Mouse (Mus musculus) heart, embryonic 10.5 days (tissue): Measurements from ENCODE around the gene Ak2. TPM values are rescaled to one million over a fixed set of nuclear protein-coding genes. Genes with fewer than 3 reads are reported as not detected.

Experiments
- DNase-seq: peaks from one replicate; pipeline ENCODE4 v3.0.0-alpha.2; 2017; ENCODE audit warnings: low spot score
- H3K27ac ChIP-seq: fragments of 300-500 bp; sonication (generic); 2 replicates; pipeline ENCODE4 v1.5.1; 2016; ENCODE audit warnings: mild to moderate bottlenecking
- H3K27me3 ChIP-seq: fragments of 300-500 bp; sonication (generic); 2 replicates; pipeline ENCODE4 v1.6.1; 2016; ENCODE audit warnings: mild to moderate bottlenecking; ENCODE audit not compliant: poor library complexity, insufficient read depth, severe bottlenecking
- H3K36me3 ChIP-seq: fragments of 300-500 bp; sonication (generic); 2 replicates; pipeline ENCODE4 v1.6.1; 2016; ENCODE audit warnings: mild to moderate bottlenecking, moderate library complexity
- H3K4me1 ChIP-seq: fragments of 300-500 bp; sonication (generic); 2 replicates; pipeline ENCODE4 v1.6.1; 2016; ENCODE audit warnings: mild to moderate bottlenecking
- H3K4me3 ChIP-seq: fragments of 300-500 bp; sonication (generic); 2 replicates; pipeline ENCODE4 v1.5.1; 2016; ENCODE audit warnings: mild to moderate bottlenecking, moderate library complexity
- H3K9me3 ChIP-seq: fragments of 300-500 bp; sonication (generic); 2 replicates; pipeline ENCODE4 v1.6.1; 2016; ENCODE audit warnings: mild to moderate bottlenecking, moderate library complexity
- WGBS: fragments of 180-500 bp; shearing (Covaris S2); methylation state at CpG from one replicate; pipeline ENCODE4 v1.1.7; 2016; 5-methylcytosine and 5-hydroxymethylcytosine counted together
- polyA plus RNA-seq: library from polyadenylated mRNA; unstranded; fragments of >200 nt; fragmentation: Nextera tagmentation; extraction: Ambion mirVana; gene quantifications from 2 replicates; pipeline ENCODE4 v1.2.1, GENCODE M21; 2016

Ak2 gene
- polyA plus RNA-seq, 1 experiment from 2014 or later: 215 TPM

DNA sequence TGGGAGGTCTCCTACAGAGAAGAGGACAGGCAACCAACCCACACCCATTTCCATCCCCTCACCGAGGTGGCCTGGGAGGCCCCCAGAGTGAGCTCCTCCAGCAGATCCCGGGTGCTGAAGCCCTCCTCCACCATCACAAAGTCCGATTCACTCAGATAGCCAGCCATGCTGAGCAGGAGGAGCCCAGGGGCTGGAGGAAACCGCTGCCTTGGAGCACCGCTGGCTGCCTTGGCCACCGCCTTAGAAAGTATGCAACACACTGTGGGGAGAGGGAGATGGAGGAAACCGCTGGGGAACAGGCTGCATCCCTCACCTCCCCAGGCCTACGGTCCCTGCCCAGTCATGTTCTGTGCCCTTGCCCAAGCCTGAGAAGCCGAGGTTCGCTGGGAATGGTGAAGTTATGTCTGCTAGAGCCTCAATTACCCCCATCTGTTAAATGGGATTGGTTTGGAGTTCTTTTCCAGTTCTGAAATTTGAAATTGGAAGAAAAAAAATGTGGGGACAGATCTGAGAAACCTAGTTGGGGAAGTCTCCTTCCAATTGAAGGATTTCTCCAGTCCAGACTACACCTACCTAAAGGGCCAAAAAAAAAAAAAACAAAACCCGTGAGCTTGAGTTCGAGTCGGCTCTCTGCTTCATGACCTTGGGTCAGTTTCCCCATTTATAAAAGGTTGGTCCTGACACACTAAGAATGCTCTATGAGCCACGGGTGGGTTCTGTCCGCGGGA is 30.3 kb upstream of the Ak2 start:
- no peak for DNase-seq
- Histone ChIP-seq H3K27me3 (peaks cover 62% of the 10 kb centered on the region), H3K36me3 (no peaks in the 10 kb centered on the region), H3K4me1 (peaks cover 23% of the 10 kb centered on the region), H3K4me3 (peak overlapping the region; percentile 80), H3K27ac (peak overlapping the region; percentile 84), H3K9me3 (no peaks in the 10 kb centered on the region)
- WGBS: 4% methylated on average over 16 of the region's 16 CpGs

DNA sequence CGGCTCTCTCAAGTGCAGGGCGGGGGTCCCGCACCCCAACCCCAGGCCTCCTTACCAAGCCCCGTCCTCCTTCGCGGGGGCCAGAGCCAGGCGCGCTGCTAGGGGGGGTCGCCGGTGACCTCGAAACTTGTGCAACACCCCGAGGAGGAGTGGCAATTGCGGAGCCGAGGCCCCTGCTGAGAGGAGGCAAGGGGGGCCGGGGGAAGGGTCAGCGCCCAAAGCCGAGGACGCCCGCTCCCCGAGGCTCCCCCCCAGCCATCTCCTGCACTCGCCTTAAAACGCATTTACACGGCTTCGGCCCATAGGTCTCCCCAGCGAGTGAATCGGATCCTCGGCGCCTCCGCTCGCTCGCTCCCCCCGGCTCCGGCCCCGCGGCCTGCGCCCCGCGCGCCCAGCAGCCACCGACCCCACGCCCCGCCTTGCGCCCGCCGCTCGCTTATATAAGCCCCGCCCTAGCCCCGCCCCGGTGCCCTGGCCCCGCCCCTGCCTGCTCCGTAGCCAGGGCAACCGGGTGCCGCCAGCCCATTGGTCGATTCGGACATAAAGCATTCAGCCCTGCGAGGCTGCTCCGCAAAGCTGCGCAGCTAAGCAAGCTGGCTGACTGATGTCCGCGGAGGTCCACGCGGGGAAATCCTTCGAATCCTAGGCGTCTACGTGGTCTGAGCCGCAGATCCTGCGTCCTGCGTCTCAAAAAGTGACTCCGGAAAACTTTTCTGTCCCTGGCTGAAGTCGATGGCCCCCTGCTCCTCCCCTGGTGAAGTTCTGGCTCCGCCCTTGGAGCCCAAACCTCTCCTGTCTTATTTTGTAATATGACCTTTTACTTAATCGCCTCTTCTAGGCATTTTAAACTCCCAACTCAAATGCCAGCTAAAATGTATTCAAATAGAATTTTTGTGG is 29.5 kb upstream of the Ak2 start, which contains the start of gene Azin2:
Gene Azin2, minus strand, starts transcription at position 414 of the 897 bp plus-strand sequence.
- peak within 1 kb of the TSS; percentile 84 for H3K27ac ChIP-seq
- H3K4me3 ChIP-seq: peak within 1 kb of the TSS; percentile 80
- DNase-seq: peak; percentile 97
- H3K36me3 ChIP-seq: no peaks in the 10 kb centered on the region
- H3K9me3 ChIP-seq: no peaks in the 10 kb centered on the region
- H3K4me1 ChIP-seq: peaks cover 23% of the 10 kb centered on the region
- peaks cover 62% of the 10 kb centered on the region for H3K27me3 ChIP-seq
- under 1% methylated on average over 72 of the region's 72 CpGs for WGBS

DNA sequence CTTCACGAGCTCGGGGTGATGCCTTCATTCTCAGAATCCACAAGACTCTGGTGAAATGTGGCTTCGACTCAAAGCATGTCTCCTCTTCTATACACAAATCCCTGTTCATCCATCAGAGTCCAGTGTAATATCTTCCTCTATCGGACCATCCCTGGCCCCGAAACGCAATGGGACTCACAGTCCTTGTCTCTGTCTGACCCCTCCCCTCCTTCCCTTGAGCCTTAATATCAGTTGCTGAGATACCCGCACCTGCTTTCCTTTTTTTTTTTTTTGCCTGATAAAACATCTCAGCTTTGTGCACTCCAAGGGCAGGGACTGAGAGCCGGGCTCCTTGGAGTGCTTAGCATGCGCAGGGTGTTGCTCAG is 28.9 kb upstream of the Ak2 start:
- Histone ChIP-seq H3K4me3 (peak overlapping the region; percentile 80), H3K4me1 (peaks cover 23% of the 10 kb centered on the region), H3K36me3 (no peaks in the 10 kb centered on the region), H3K9me3 (no peaks in the 10 kb centered on the region), H3K27ac (no peak overlapping the region), H3K27me3 (peaks cover 65% of the 10 kb centered on the region)
- no peak for DNase-seq
- 12% methylated on average over 9 of the region's 9 CpGs for WGBS

DNA sequence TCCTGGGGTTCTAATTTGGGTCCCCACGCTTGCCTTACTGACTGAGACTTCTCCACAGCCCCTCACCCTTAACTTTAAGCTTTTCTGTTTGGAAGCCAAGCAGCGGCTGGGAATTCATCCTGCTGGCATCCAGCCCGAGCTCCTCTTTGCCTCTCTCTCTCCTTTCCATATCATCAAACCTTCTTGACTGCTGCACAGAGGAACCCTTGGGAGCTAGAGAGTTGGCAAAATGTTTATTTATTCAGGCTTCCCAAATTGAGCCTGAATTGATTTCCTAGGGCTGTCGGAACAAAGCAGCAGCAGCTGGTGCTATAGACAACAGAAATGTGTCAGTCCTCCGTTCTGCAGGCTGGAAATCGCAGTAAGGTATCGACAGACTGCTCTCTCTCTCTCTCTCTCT is 25.0 kb upstream of the Ak2 start:
- Histone ChIP-seq H3K27ac (no peak overlapping the region), H3K36me3 (no peaks in the 10 kb centered on the region), H3K9me3 (no peaks in the 10 kb centered on the region), H3K4me1 (peaks cover 18% of the 10 kb centered on the region), H3K4me3 (no peak overlapping the region), H3K27me3 (peaks cover 34% of the 10 kb centered on the region; the same call in 1 of the 2 replicates)
- no peak for DNase-seq
- WGBS: 45% methylated on average over 7 of the region's 7 CpGs

DNA sequence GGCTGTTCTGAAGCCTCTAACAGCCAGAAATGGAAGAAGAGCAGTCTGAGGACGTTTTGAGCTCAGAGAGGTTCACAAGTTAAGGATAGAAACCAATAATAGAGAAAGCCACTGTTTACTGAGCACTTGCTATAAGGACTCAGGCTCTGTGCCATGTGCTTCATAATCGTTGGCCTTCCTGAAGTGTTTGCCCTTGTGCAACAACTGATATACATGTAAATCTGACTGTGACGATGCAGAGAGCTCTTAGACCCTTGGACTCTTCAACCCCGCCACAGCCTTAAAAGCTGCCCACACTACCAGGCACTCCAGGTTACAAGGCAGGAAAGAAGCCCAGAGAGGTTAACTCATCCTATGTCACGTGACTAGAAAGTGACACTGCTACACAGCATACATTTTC is 22.7 kb upstream of the Ak2 start:
- Histone ChIP-seq H3K9me3 (no peaks in the 10 kb centered on the region), H3K27ac (no peak overlapping the region), H3K4me1 (0 out of 2 replicates have a peak, but pooled peaks cover 3% of the 10 kb centered on the region), H3K36me3 (no peaks in the 10 kb centered on the region), H3K27me3 (peaks cover 25% of the 10 kb centered on the region; the same call in 1 of the 2 replicates), H3K4me3 (no peak overlapping the region)
- DNase-seq: no peak
- WGBS: 71% methylated on average over 5 of the region's 5 CpGs

DNA sequence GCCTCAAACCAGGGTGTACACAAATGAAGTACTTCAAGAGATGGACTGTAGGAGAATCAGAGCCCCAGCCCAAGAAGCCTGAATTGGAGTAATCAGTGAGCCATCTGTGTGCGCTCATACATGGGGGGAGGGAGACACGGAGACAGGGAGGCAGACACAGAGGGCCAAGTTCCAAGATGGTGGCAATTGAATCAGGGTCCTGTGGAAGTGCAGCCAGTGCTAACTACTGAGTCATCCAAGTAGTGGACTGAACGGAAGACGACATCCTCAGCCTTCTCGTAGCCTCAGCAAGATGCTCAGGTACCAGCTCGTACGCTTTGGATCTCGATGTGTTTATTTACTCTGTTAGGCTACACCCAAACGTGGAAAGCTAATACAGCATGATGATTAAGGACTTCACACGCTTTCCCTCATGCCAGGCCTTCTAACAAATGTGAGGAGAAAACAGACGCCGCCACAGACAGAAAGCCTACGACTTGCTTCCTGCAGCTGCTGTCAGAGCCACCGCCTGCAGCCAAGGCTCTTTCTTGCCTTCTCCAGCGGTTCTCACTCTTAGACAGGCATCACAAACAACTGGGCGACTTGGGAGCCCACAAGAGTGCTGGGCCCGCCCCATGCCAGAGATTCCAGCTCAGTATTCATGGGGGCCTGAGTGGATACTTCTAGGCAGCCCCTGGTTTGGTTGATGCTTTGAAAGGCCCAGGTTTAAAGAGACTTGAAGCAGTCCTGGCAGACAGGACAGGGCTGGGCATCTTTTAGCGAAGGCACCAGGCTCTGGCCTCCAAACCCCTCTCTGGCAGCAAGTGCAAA is 21.9 kb upstream of the Ak2 start:
- Histone ChIP-seq H3K9me3 (no peaks in the 10 kb centered on the region), H3K36me3 (no peaks in the 10 kb centered on the region), H3K4me3 (no peak overlapping the region), H3K27me3 (peaks cover 17% of the 10 kb centered on the region; the same call in 1 of the 2 replicates), H3K27ac (no peak overlapping the region), H3K4me1 (0 out of 2 replicates have a peak, but pooled peaks cover 3% of the 10 kb centered on the region)
- 63% methylated on average over 18 of the region's 18 CpGs for WGBS
- DNase-seq: no peak

DNA sequence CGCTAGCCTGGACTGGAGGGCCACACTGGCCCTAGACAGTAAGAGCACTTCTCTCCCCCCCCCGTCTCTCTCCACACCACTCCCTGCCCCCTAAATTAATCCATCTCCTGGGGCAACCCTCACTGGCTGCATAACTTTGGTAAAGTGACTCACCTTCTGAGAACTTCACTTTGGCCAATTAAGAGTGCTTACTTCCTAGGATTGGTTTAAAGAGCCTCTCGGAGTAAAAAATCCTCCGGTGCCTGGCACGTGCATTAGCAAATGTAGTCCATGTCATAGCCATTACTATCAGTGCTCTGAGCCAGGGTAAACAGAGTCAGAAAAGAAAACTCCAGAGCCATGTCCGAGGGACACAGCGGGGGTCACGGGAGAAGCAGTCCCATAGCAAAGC is 21.3 kb upstream of the Ak2 start:
- no peaks in the 10 kb centered on the region for H3K9me3 ChIP-seq
- H3K27me3 ChIP-seq: peaks cover 11% of the 10 kb centered on the region; the same call in 1 of the 2 replicates
- no peaks in the 10 kb centered on the region for H3K36me3 ChIP-seq
- DNase-seq: no peak
- H3K4me3 ChIP-seq: no peak overlapping the region
- H3K27ac ChIP-seq: no peak overlapping the region
- H3K4me1 ChIP-seq: 0 out of 2 replicates have a peak, but pooled peaks cover 3% of the 10 kb centered on the region
- 65% methylated on average over 7 of the region's 8 CpGs for WGBS

DNA sequence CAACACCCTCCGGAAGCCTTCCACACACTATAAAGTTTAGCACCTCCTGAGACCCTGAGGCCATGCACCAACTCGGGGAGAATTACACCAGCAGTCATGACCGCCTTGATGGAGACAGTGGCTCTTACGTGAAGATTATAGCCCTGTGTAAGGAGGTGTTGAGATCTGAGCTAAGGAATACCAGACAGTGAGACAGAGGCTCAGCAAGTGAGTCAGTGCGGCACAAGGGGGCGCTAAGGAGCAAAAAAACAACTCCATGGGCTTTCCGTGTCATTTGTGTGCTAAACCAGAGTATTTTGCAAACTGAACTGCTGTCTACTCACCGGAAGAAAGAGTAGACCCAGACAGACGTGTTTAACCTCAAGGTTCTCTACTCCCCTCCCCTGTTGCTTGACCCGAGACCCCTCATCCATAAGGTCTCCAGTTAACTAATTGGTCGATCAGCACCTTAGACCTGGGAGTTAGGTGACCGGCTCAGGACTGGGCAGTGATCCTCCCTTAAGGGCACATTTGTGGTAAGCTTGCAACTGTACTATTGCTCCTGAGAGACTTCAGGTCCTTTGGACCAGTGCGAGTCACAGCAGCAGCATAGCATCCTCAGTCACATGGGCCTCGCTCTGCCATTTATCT is 20.6 kb upstream of the Ak2 start:
- no peaks in the 10 kb centered on the region for H3K9me3 ChIP-seq
- 41% methylated on average over 14 of the region's 14 CpGs for WGBS
- H3K36me3 ChIP-seq: no peaks in the 10 kb centered on the region
- DNase-seq: no peak
- no peak overlapping the region for H3K27ac ChIP-seq
- no peak overlapping the region for H3K4me3 ChIP-seq
- H3K27me3 ChIP-seq: peaks cover 8% of the 10 kb centered on the region; the same call in 1 of the 2 replicates
- 0 out of 2 replicates have a peak, but pooled peaks cover 3% of the 10 kb centered on the region for H3K4me1 ChIP-seq

DNA sequence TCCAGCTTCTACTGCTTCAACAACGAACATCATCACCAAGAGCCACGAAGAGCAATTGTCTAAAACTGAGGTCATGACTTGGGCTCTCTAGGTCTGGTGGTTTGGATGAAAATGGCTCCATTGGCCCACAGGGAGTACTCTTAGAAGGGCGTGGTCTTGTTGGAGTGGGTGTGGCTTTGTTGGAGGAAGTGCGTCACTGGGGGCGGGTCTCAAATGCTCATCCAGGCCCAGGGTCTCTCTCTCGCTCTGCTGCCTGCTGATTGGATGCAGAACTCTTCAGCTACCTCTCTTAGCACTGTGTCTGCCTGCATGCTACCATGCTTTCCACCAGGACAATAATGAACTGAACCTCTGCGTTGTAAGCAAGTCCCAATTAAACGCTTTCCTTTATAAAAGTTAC is 17.1 kb upstream of the Ak2 start:
- 72% methylated on average over 8 of the region's 8 CpGs for WGBS
- Histone ChIP-seq H3K4me1 (0 out of 2 replicates have a peak, but pooled peaks cover 3% of the 10 kb centered on the region), H3K36me3 (no peaks in the 10 kb centered on the region), H3K9me3 (no peaks in the 10 kb centered on the region), H3K4me3 (no peak overlapping the region), H3K27me3 (peaks cover under 1% of the 10 kb centered on the region; the same call in 1 of the 2 replicates), H3K27ac (no peak overlapping the region)
- DNase-seq: no peak

DNA sequence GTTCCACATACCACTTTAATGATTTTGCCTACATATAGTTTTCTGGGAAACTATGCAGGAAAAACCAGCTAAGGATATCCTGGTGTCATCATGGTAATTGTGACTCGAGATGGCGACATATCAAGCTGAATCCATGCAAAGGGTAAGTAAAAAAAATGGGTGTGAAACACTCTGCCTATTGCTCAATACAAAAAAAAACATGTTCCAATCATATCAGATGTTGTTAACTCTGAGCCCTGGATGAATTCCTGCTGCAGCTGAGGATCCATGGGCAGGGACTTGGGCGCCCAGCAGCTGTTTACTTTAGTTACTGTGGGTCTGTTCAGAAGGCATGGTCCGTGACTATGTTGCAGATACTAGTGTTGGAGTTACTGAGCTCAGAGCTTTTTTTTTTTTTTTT is 15.2 kb upstream of the Ak2 start:
- Histone ChIP-seq H3K27me3 (no peaks in the 10 kb centered on the region), H3K36me3 (no peaks in the 10 kb centered on the region), H3K9me3 (no peaks in the 10 kb centered on the region), H3K4me1 (no peaks in the 10 kb centered on the region), H3K27ac (no peak overlapping the region), H3K4me3 (no peak overlapping the region)
- DNase-seq: no peak
- WGBS: 86% methylated on average over 4 of the region's 4 CpGs

DNA sequence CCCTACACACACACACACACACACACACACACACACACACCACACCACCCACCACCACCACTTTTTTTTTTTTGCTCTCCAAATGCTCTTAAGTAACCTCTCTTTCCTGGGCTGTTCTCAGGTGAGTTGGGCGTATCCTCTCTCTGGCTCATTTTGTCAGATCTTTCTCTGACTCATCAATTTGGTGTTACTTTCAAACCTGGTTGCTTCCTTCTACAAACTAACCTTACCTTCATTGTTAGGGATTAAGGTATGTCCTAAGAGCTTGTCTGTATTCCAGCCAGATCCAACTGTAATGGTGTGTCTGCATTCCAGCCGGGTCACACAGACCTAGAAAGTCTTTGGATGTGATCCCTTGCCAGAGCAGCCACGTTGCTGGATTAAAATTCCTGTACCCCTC is 14.5 kb upstream of the Ak2 start:
- no peak overlapping the region for H3K27ac ChIP-seq
- no peaks in the 10 kb centered on the region for H3K36me3 ChIP-seq
- H3K27me3 ChIP-seq: no peaks in the 10 kb centered on the region
- no peaks in the 10 kb centered on the region for H3K9me3 ChIP-seq
- no peak overlapping the region for H3K4me3 ChIP-seq
- DNase-seq: no peak
- 71% methylated on average over 3 of the region's 3 CpGs for WGBS
- H3K4me1 ChIP-seq: no peaks in the 10 kb centered on the region

DNA sequence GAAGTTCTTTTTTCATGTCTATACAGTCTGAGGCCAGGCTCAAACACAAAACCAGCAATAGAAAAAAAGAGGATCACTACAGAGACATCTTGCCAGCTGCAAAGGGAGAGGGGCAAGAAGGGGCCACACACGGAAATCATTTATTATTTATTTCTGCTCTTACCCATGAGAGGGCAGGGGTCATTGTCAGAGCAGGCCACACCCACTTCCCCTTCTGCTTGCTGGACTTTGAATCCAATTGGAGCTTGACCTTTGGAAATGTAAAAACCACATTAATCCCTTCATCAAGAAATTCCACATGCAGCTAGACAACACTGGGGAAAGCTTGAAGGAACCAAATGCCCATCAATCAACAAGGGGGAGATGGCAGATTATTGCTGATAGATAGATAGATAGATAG is 13.1 kb upstream of the Ak2 start:
- Histone ChIP-seq H3K27ac (no peak overlapping the region), H3K9me3 (no peaks in the 10 kb centered on the region), H3K36me3 (no peaks in the 10 kb centered on the region), H3K4me1 (no peaks in the 10 kb centered on the region), H3K4me3 (no peak overlapping the region), H3K27me3 (no peaks in the 10 kb centered on the region)
- DNase-seq: no peak
- 40% methylated on average over 1 of the region's 1 CpGs for WGBS
